Mouse (Mus musculus): ENCODE measurements at regions not wholly inside any gene's neighbourhood (a gene's known extent, or its start where the extent isn't known, plus 50 kb on each side); places are given as distances from the start of the nearest gene placed in this dataset.

- DNase-seq (ENCODE audit: low spot score in 2 of 2): no peak
Measured at GRCm38 (mm10) chr9:85455382-85455781, 128.2 kb upstream of the Tent5a start.

DNA sequence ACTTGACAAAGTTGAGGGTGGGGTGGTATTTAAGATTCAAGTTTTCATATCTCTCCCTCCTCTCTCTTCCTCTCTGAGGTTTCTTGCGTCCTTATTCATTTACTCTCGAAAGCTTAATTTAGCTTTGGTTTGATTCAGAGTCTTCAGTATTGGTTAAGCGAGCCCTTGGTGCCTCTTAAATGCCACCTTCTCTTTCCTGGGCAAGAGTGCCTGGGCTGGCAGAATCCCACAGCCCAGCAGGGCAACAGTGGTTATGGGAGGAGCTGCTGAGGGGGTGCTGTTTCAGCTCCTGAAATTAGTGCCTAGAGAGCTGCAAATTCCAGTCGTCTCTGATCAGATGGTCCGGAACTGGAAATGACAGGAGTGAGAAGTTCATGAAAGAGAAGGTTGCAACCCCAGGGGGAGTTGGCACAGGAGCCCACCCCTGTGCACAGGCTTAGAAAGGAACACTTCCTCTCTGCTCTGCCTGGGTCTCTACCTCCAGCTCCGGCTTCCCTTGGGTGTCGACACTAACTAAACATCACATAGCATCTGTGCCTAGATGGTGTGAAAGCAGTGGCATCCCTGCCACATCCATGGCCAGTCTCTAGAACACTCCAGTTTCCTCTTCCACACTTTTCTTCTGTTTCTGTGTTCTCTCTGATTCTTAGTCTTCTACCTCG is 125.2 kb upstream of the Tent5a start:
- DNase-seq (ENCODE audit: low spot score in 2 of 2): no peak

- no peak for DNase-seq (ENCODE audit: low spot score in 2 of 2)
Measured at GRCm38 (mm10) chr9:85451349-85451748, 124.2 kb upstream of the Tent5a start.

DNA sequence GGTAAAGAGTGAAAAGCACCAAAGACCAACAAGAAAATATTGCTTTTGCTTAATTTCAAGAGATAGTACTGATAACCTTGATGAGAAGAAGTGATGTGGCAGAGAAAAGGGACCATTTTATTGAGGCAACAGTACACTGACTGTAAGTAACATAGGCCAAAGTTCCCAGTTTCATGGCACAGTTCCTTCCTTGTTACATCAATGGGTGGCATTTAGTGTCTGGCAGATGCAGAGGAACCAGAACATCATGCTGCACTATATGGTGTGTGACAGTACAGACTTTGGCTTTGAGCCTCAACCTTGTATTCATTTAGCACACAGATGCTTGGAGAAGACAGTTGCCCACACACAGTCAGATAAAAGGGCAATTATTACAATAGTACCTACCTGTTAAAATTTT is 123.7 kb upstream of the Tent5a start:
- no peak for DNase-seq (ENCODE audit: low spot score in 2 of 2)

GRCm38 (mm10) chr9:85449493-85449892 is 122.3 kb upstream of the Tent5a start:
- DNase-seq (ENCODE audit: low spot score in 2 of 2): no peak

DNA sequence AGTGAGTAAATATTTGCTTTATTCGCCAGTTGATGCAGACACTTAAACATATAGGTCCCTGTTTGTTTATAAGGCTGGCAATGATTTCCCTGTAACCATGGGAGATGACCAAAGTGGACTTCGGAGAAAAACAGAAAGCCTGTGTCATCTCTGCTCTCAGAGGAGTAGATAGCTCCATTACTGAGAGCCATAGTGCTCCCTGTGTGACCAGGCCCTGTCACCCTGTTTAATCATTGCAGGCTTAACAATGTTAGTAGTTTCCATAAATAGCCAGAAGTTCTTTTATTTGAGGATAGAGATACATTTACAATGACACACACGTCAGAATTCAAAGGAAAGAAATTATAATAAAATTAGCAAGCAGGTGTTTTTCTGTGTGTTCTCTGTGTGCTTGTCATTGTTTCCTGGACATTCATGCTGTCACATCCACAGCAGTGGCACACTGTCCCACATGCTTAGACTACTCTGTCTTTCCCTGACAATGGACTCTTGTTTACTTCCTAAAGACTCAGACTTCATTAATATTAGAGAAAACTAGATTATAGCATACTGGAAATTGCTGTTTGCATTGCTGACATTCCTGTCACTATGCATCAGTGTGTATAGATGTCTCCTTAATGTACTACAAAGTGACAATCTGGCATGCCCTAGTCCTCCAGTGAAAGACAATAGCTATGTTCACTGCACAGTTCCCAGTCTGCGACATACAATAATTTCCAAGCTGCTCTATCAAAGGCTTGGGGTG is 115.8 kb upstream of the Tent5a start:
- DNase-seq (ENCODE audit: low spot score in 2 of 2): no peak

- no peak for DNase-seq (ENCODE audit: low spot score in 2 of 2)
Measured at GRCm38 (mm10) chr9:85439664-85440063, 112.5 kb upstream of the Tent5a start.

- DNase-seq (ENCODE audit: low spot score in 2 of 2): no peak
Measured at GRCm38 (mm10) chr9:85432220-85432619, 105.1 kb upstream of the Tent5a start.

GRCm38 (mm10) chr9:85426809-85427208 is 99.7 kb upstream of the Tent5a start:
- DNase-seq (ENCODE audit: low spot score in 2 of 2): no peak

- DNase-seq (ENCODE audit: low spot score in 2 of 2): no peak
Measured at GRCm38 (mm10) chr9:85423908-85424307, 96.8 kb upstream of the Tent5a start.

DNA sequence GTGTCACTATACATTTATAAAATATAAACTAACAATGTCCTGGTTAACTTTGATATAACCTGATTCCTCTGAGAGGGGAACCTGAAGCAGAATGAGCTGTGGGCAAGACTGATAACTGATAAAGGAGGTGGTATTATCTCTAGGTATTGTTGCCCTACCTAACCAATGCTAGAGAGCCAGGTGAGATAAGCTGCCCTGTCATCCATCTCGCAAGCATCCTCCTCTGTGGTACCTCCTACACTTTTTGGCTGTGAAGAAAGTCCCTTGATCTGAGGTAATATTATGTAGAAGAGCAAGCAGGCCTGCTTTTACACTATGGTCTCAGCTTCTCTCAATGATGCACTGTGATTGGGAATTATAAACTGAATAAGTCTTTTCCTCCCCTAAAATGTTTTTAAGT is 87.2 kb upstream of the Tent5a start:
- DNase-seq (ENCODE audit: low spot score in 2 of 2): no peak

DNA sequence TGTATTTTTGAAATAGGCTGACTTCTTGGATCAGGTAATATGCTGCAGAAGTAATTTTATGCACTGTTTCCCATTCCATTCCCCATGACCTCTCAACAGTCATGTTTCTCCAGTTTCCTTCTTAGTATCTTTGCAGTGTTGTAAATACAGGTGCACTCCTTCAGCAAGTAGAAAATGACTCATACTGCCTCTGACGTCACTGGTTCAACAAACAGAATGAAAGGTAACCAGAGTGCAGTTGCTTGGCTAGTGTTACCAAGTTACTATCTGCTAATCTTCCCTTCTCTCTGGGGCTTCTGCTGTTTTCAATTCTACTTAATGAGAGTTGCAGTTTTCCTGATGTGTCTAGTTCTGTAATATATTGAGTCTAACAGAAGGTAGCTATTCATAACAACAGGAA is 86.7 kb upstream of the Tent5a start:
- no peak for DNase-seq (ENCODE audit: low spot score in 2 of 2)

DNA sequence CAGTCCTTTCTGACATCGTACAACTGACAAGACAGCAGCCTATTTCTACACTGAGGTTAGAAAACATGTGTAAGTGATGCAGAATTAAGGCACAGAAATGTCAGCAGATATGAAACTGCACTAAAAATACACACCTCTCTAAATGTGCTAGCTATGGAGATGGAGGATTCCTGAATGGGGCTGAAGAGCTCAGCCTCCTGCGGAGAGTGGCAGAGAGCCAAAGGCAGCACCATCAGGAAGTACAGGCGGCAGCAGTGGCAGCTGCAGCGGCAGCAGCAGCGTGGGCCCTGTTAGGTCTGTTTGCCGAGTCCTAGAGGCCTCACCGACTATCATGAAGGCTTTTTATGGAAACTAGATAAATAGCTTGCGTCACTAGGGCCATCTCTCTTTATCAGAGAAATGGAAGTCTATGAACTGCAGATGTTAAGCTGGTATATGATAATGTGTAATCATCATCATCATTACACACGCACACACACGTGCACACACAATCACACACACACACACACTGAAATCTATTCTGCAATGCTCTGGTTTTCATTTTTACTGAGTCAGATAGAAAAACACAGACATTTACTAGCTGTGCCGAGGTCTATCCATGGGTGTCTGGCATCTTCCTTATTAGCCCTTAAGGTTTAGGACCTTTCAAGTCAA is 83.6 kb upstream of the Tent5a start:
- peak; percentile 53 to 76 for DNase-seq (ENCODE audit: low spot score in 2 of 2)

DNA sequence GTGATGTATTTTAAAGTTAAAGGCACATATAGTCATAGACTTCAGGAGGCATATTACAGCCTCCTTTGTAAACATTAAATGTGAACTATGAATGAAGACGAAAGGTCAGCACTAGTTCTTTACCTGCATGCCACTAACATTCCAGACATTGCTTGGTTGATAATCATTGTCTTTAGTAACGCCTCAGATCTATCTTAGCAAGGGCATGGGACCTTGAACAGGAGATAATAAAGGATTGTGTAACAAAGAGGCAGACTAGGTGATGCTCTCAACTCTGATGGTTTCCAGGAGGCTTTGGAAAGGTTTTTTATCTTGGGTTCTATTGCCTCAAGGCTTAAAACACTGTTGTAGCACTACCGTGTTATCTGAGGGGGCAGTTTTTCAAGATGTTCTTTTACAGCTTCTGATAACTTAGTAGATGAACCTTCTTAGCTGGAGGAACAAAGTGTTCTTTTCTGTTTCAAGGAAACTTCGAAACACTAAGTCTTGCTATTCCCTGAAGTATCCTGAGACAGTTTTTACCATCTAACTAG is 82.9 kb upstream of the Tent5a start:
- no peak for DNase-seq (ENCODE audit: low spot score in 2 of 2)

- no peak for DNase-seq (ENCODE audit: low spot score in 2 of 2)
Measured at GRCm38 (mm10) chr9:85408461-85408860, 81.3 kb upstream of the Tent5a start.

DNA sequence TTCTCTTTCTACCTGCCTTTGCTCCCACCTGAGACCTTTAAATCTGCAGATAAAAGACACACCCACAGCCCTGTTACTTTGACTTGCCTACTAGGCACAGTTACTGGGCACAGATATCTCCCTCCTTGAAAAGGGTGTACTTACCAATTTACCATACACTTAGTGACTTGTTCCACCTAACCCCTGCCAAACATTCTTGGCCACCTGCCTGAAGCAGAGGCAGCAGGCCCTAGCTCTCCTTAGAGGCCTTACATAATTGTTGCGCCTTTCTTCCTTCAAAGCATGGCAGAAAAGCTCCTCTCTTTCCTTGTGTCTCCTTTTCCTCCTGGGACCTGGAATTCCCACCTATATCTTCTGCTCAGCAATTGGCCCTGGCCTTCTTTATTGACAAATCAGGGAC is 80.4 kb upstream of the Tent5a start:
- DNase-seq (ENCODE audit: low spot score in 2 of 2): no peak

DNA sequence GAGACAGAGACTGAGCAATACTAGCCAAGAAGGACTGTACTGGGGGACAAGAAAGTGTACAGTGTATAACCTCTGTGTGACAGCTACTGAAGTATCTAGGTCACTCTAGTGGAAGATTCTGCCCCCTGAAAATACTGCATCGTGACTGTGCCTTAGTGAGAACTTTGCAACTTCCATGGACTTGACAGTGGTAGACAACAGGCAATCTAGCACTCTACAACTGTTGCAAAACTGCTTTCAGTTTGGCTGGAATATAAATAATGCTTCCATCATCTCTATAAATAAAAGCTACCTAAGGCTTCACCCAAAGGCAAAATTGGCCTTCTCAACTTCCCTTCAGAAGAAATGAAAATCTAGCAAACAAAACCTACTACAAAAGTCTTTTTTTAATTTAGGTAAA is 74.6 kb upstream of the Tent5a start:
- DNase-seq (ENCODE audit: low spot score in 2 of 2): no peak

DNA sequence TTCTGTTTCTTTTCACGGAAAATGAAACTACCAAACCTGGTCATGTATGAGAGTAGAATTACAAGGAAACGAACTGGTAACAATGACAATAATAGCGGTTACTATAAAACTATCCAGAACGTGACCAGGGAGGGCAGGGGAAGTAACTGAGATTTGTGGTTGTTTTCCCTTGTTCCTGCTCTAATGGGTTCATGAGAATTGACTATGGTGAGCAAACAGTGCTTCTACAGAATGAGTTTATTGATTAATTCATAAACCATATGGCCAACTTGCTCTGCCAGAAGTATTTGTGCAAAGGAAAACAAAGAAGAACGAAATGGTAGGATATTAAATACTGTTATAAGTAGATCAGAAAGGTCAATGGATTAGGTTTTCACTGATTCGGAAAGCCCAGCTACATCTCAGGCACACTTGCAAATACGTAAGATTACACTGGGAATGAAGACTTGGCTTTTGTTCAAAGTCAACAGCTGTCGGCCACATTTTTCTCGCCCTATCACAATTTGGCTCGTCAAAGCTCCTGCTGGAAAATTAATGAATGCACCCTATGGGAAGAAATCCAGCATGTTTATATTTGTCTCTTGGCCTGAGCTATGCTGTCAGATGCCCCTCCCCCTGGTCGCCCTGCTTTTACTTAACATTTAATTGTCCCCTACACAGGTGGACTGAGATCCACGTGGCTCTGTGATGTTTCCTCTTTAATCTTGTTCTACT is 73.6 kb upstream of the Tent5a start:
- DNase-seq (ENCODE audit: low spot score in 2 of 2): peak in 1 of 2 experiments; percentile 7

GRCm38 (mm10) chr9:85394975-85395374 is 67.8 kb upstream of the Tent5a start:
- no peak for DNase-seq (ENCODE audit: low spot score in 2 of 2)

DNA sequence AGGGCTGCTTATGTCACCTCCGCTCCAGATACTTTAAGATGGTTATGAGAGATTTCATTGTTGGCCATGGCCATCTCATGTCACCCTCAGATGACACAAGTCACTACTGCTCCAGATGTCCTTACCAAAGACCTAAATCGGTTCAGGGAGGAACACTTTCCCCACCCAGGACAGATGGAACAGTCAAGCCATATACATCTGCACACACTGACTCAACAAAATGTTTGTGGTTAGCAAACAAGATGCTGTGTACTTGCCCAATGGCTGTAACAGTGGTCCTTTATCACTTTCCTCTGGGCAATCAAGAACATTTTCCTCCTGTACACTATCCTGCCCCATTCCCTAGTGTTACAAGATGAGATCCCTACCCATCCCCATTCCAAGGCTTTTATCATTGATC is 64.1 kb upstream of the Tent5a start:
- DNase-seq (ENCODE audit: low spot score in 2 of 2): no peak

GRCm38 (mm10) chr9:85388775-85389393 is 61.7 kb upstream of the Tent5a start:
- no peak for DNase-seq (ENCODE audit: low spot score in 2 of 2)

Data from layer of hippocampus, adult 18-20 months (tissue).